Mouse (Mus musculus): ENCODE data around the gene Thap3. TPM values are rescaled to one million over a fixed set of nuclear protein-coding genes. Genes with fewer than 3 reads are reported as not detected.

Gene Thap3
- total and polyA plus RNA-seq, 2 experiments from 2014 or later = 19.7 to 48.8 TPM

GRCm38 (mm10) chr4:151995371-151996172, 6.8 kb upstream of the Thap3 start:
- no peaks in the 10 kb centered on the region for H3K4me1 ChIP-seq (ENCODE audit: insufficient read depth)
- 6% methylated on average over 74 of the region's 111 CpGs for WGBS
- peak overlapping the region; percentile 69; the same call in 1 of the 2 replicates for H3K27ac ChIP-seq (ENCODE audit: low read depth, low read length)
- DNase-seq (no peak), ATAC-seq (peak; percentile 24)
- peaks cover 20% of the 10 kb centered on the region for H3K36me3 ChIP-seq (ENCODE audit: insufficient read depth)
- no peaks in the 10 kb centered on the region for H3K9me3 ChIP-seq (ENCODE audit: low read length)
- no peak for TF ChIP-seq CTCF (IDR thresholded peaks at IDR 0.05; ENCODE audit: low read depth)
- no peaks in the 10 kb centered on the region for H3K27me3 ChIP-seq (ENCODE audit: insufficient read depth, low read length)
- H3K4me2 ChIP-seq (ENCODE audit: low read depth) = peak overlapping the region; percentile 86
- H3K9ac ChIP-seq = peak overlapping the region; percentile 77
- peak overlapping the region; percentile 95 for H3K4me3 ChIP-seq (ENCODE audit: low read depth, low read length)

GRCm38 (mm10) chr4:151994228-151995171, 5.7 kb upstream of the Thap3 start:
- Histone ChIP-seq H3K4me2 (ENCODE audit: low read depth) (peak overlapping the region; percentile 86), H3K4me1 (ENCODE audit: insufficient read depth) (no peaks in the 10 kb centered on the region), H3K27ac (ENCODE audit: low read depth, low read length) (0 out of 2 replicates have a peak overlapping the region, but pooled peaks have one; percentile 5), H3K4me3 (ENCODE audit: low read depth, low read length) (peak overlapping the region; percentile 95), H3K9ac (peak overlapping the region; percentile 77), H3K27me3 (ENCODE audit: insufficient read depth, low read length) (no peaks in the 10 kb centered on the region), H3K36me3 (ENCODE audit: insufficient read depth) (peaks cover 24% of the 10 kb centered on the region), H3K9me3 (ENCODE audit: low read length) (no peaks in the 10 kb centered on the region)
- WGBS = 3% methylated on average over 60 of the region's 61 CpGs
- peak; percentile 33 for DNase-seq
- no peak for TF ChIP-seq CTCF (IDR thresholded peaks at IDR 0.05; ENCODE audit: low read depth)
- ATAC-seq = no peak

- Histone ChIP-seq H3K9ac (no peak overlapping the region), H3K27ac (ENCODE audit: low read depth, low read length) (no peak overlapping the region), H3K4me3 (ENCODE audit: low read depth, low read length) (no peak overlapping the region), H3K9me3 (ENCODE audit: low read length) (no peaks in the 10 kb centered on the region), H3K36me3 (ENCODE audit: insufficient read depth) (peaks cover 24% of the 10 kb centered on the region), H3K27me3 (ENCODE audit: insufficient read depth, low read length) (no peaks in the 10 kb centered on the region), H3K4me2 (ENCODE audit: low read depth) (no peak overlapping the region), H3K4me1 (ENCODE audit: insufficient read depth) (no peaks in the 10 kb centered on the region)
- DNase-seq (no peak), ATAC-seq (no peak)
- no peak for TF ChIP-seq CTCF (IDR thresholded peaks at IDR 0.05; ENCODE audit: low read depth)
- 73% methylated on average over 6 of the region's 6 CpGs for WGBS
Observed at GRCm38 (mm10) chr4:151993035-151993434, 4.2 kb upstream of the Thap3 start.

GRCm38 (mm10) chr4:151992091-151992490, 3.3 kb upstream of the Thap3 start:
- ATAC-seq (no peak), DNase-seq (no peak)
- Histone ChIP-seq H3K9ac (no peak overlapping the region), H3K4me2 (ENCODE audit: low read depth) (no peak overlapping the region), H3K36me3 (ENCODE audit: insufficient read depth) (peaks cover 24% of the 10 kb centered on the region), H3K27ac (ENCODE audit: low read depth, low read length) (no peak overlapping the region), H3K27me3 (ENCODE audit: insufficient read depth, low read length) (no peaks in the 10 kb centered on the region), H3K9me3 (ENCODE audit: low read length) (no peaks in the 10 kb centered on the region), H3K4me1 (ENCODE audit: insufficient read depth) (peaks cover 5% of the 10 kb centered on the region; the same call in 1 of the 2 replicates), H3K4me3 (ENCODE audit: low read depth, low read length) (no peak overlapping the region)
- no peak for TF ChIP-seq CTCF (IDR thresholded peaks at IDR 0.05; ENCODE audit: low read depth)
- WGBS = 92% methylated on average over 9 of the region's 9 CpGs

- no peak overlapping the region for H3K27ac ChIP-seq (ENCODE audit: low read depth, low read length)
Observed at GRCm38 (mm10) chr4:151989110-151989488, 302 bp upstream of the Thap3 start.

GRCm38 (mm10) chr4:151988014-151988341, 819 bp downstream of the Thap3 start:
- Histone ChIP-seq H3K36me3 (ENCODE audit: insufficient read depth) (peaks cover 29% of the 10 kb centered on the region), H3K27ac (ENCODE audit: low read depth, low read length) (peak overlapping the region; percentile 90), H3K27me3 (ENCODE audit: insufficient read depth, low read length) (no peaks in the 10 kb centered on the region), H3K9ac (peak overlapping the region; percentile 93), H3K4me2 (ENCODE audit: low read depth) (peak overlapping the region; percentile 66), H3K4me1 (ENCODE audit: insufficient read depth) (peaks cover 5% of the 10 kb centered on the region; the same call in 1 of the 2 replicates), H3K9me3 (ENCODE audit: low read length) (no peaks in the 10 kb centered on the region), H3K4me3 (ENCODE audit: low read depth, low read length) (peak overlapping the region; percentile 72)
- no peak for ATAC-seq
- TF ChIP-seq CTCF (IDR thresholded peaks at IDR 0.05; ENCODE audit: low read depth) = no peak
- WGBS = 18% methylated on average over 10 of the region's 10 CpGs
- DNase-seq = no peak

More at GRCm38 (mm10) chr4:151989110-151989488, 302 bp upstream of the Thap3 start:
- Histone ChIP-seq H3K9me3 (ENCODE audit: low read length) (no peaks in the 10 kb centered on the region), H3K4me1 (ENCODE audit: insufficient read depth) (peaks cover 5% of the 10 kb centered on the region; the same call in 1 of the 2 replicates), H3K36me3 (ENCODE audit: insufficient read depth) (peaks cover 24% of the 10 kb centered on the region), H3K9ac (peak overlapping the region; percentile 93; the same call in 1 of the 2 replicates), H3K4me3 (ENCODE audit: low read depth, low read length) (peak overlapping the region; percentile 72), H3K4me2 (ENCODE audit: low read depth) (peak overlapping the region; percentile 66), H3K27me3 (ENCODE audit: insufficient read depth, low read length) (no peaks in the 10 kb centered on the region)
- ATAC-seq (no peak), DNase-seq (no peak)
- WGBS = 36% methylated on average over 6 of the region's 6 CpGs
- TF ChIP-seq CTCF (IDR thresholded peaks at IDR 0.05; ENCODE audit: low read depth) = no peak

Measured in forebrain, postnatal 0 days (tissue).